Mouse (Mus musculus) kidney, adult 2 months (tissue): ENCODE data around the gene Ms4a3. TPM values are rescaled to one million over a fixed set of nuclear protein-coding genes. Genes with fewer than 3 reads are reported as not detected.

ENCODE experiments used
- DNase-seq: peaks from one replicate; pipeline ENCODE4 v3.0.0; 2021
- H3K27ac ChIP-seq: fragments of 200-500 bp; 2 replicates; pipeline ENCODE4 v1.5.1; 2012; ENCODE audit warnings: low read depth, low read length, control low read depth, inconsistent platforms; ENCODE audit not compliant: insufficient read depth
- H3K27me3 ChIP-seq: fragments of 200-500 bp; replicated peaks from 2 replicates; pipeline ENCODE4 v1.6.1; 2012; ENCODE audit warnings: mild to moderate bottlenecking, moderate library complexity, low read length, inconsistent platforms; ENCODE audit not compliant: control insufficient read depth, insufficient read depth
- H3K36me3 ChIP-seq: fragments of 200-500 bp; 2 replicates; pipeline ENCODE4 v1.6.1; 2012; ENCODE audit warnings: mild to moderate bottlenecking, moderate library complexity, low read length, inconsistent platforms; ENCODE audit not compliant: control insufficient read depth, insufficient read depth
- H3K4me1 ChIP-seq: fragments of 200-500 bp; 2 replicates; pipeline ENCODE4 v1.6.1; 2011; ENCODE audit warnings: low read length; ENCODE audit not compliant: control insufficient read depth, insufficient read depth
- H3K4me3 ChIP-seq: fragments of 200-500 bp; 2 replicates; pipeline ENCODE4 v1.5.1; 2011; ENCODE audit warnings: mild to moderate bottlenecking, low read depth, low read length, control low read depth; ENCODE audit not compliant: insufficient read depth
- CTCF ChIP-seq: fragments of 200-500 bp; conservative IDR thresholded peaks from 2 replicates; pipeline ENCODE4 v1.5.1; 2011; ENCODE audit warnings: low read depth, mild to moderate bottlenecking, control low read depth, low read length, moderate library complexity, mixed read lengths; ENCODE audit not compliant: insufficient read depth, insufficient read length
- POLR2A ChIP-seq: fragments of 200-500 bp; IDR thresholded peaks from one replicate; pipeline ENCODE4 v1.6.1; 2011; ENCODE audit warnings: low read depth, low read length, control low read depth
- WGBS: fragments of 180-500 bp; shearing (Covaris S2); methylation state at CpG from one replicate; pipeline ENCODE4 v1.1.7; 2018; 5-methylcytosine and 5-hydroxymethylcytosine counted together
- polyA plus RNA-seq: library from polyadenylated mRNA; depleted of rRNA; stranded (reverse); fragments of >200 nt; gene quantifications from 2 replicates; pipeline ENCODE4 v1.2.3, GENCODE M21; 2012

The Ms4a3 gene
- polyA plus RNA-seq, 1 experiment, result not detected

DNA sequence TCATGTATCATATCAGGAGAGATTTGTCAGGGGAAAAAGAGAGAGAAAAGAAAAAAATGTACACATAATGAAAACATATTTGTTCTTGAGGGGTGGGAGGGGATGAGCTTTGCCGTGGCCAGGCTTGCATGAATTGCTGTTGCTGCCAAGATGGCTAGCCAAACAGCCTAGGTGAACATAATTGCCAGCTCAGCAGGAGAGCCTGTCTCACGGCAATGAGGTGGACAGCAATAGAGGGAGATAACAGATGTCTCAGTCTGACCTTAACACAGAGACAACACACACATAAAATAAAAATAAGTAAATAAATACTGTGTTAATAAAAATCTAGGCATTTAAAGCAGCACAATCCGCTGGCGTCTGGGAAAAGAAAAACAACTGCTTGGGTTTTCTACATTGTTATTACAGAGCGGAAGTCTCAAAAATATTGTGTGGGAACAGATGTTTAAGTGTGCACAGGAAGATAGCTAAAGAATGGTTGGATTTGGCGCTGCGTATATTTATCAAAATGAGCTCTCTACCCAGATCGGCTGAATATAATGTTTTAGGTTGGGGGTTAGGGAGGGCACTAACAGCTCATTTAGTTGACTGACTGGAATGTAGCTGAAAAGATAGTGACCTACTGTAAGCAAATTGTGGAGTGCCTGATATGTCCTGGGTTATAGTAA is 26.7 kb downstream of the Ms4a3 start:
- no peak for TF ChIP-seq POLR2A
- TF ChIP-seq CTCF, result no peak

GRCm38 (mm10) chr19:11613084-11613483 is 27.6 kb downstream of the Ms4a3 start:
- H3K27ac ChIP-seq, result no peak overlapping the region
- H3K36me3 ChIP-seq, result no peaks in the 10 kb centered on the region
- TF ChIP-seq POLR2A (no peak), CTCF (no peak)
- H3K27me3 ChIP-seq, result no peaks in the 10 kb centered on the region
- H3K4me3 ChIP-seq, result no peak overlapping the region
- WGBS, result 82% methylated on average over 1 of the region's 1 CpGs
- no peaks in the 10 kb centered on the region for H3K4me1 ChIP-seq
- no peak for DNase-seq

More for the DNA sequence above, 26.7 kb downstream of the Ms4a3 start:
- Histone ChIP-seq H3K27ac (no peak overlapping the region), H3K4me3 (no peak overlapping the region), H3K4me1 (no peaks in the 10 kb centered on the region), H3K27me3 (no peaks in the 10 kb centered on the region), H3K36me3 (no peaks in the 10 kb centered on the region)
- WGBS, result 69% methylated on average over 8 of the region's 8 CpGs
- no peak for DNase-seq

GRCm38 (mm10) chr19:11612293-11612692 is 28.4 kb downstream of the Ms4a3 start:
- no peaks in the 10 kb centered on the region for H3K36me3 ChIP-seq
- no peak overlapping the region for H3K4me3 ChIP-seq
- no peak overlapping the region for H3K27ac ChIP-seq
- WGBS, result 39% methylated on average over 2 of the region's 2 CpGs
- no peak for TF ChIP-seq CTCF
- no peaks in the 10 kb centered on the region for H3K4me1 ChIP-seq
- no peak for DNase-seq
- no peaks in the 10 kb centered on the region for H3K27me3 ChIP-seq

DNA sequence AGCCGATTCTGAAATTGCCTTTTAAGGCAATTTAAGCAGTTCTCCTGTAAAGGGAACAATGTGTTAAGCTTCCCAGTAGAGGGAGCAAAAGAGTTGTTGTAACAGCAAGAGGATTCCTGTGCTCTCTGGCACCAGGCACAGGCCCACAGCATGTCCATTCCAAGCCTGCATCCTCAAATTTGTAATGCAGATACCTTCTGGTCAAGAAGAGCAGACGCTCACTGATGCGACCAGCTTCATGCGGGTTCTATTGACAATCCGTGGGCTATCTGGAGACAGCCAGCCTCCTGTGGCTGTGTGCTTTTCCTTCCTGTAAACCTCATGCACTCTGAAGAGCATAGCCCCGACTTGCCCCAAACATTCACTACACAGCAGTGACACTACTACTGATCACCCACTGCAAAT is 29.1 kb downstream of the Ms4a3 start:
- TF ChIP-seq POLR2A (no peak), CTCF (peak; percentile 53)
- peak; percentile 38 for DNase-seq
- Histone ChIP-seq H3K27ac (no peak overlapping the region), H3K4me3 (no peak overlapping the region), H3K4me1 (no peaks in the 10 kb centered on the region), H3K36me3 (no peaks in the 10 kb centered on the region), H3K27me3 (no peaks in the 10 kb centered on the region)
- 7% methylated on average over 6 of the region's 6 CpGs for WGBS

- TF ChIP-seq POLR2A, result no peak
- TF ChIP-seq CTCF, result peak; percentile 53
- DNase-seq, result peak; percentile 15
- H3K27me3 ChIP-seq, result no peaks in the 10 kb centered on the region
- no peaks in the 10 kb centered on the region for H3K4me1 ChIP-seq
- H3K27ac ChIP-seq, result no peak overlapping the region
- H3K4me3 ChIP-seq, result no peak overlapping the region
- 10% methylated on average over 1 of the region's 1 CpGs for WGBS
- no peaks in the 10 kb centered on the region for H3K36me3 ChIP-seq
These were observed 32.5 kb downstream of the Ms4a3 start for GRCm38 (mm10) chr19:11608172-11608571.

DNA sequence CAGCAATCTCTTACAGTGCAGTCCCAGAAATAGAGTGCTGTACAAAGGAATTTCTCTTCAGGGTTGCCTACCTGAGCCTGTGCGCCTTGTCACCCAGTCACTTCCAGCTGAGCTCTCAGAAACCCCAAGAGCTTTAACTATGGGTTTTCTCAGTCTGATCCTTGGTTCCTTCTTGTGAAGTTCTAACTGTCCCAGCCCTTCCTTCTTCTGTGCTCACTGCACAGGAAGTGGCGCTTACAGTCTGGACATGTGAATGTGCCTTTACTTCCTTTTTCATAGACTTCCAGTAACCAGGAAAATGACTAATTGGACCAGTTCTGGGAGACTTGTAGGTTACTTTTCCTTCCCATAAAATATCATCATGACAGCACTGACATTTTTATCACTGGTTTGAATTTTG is 36.0 kb downstream of the Ms4a3 start, which contains the start of gene Ms4a6d:
Gene Ms4a6d (minus strand): TSS at position 247 of the 400 bp plus-strand sequence.
- TF ChIP-seq CTCF (no peak), POLR2A (no peak)
- Histone ChIP-seq H3K27me3 (no peaks in the 10 kb centered on the region), H3K36me3 (no peaks in the 10 kb centered on the region), H3K4me1 (no peaks in the 10 kb centered on the region), H3K27ac (no peak within 1 kb of the TSS), H3K4me3 (no peak within 1 kb of the TSS)
- 94% methylated on average over 2 of the region's 2 CpGs for WGBS
- no peak for DNase-seq

- Histone ChIP-seq H3K4me3 (no peak overlapping the region), H3K36me3 (no peaks in the 10 kb centered on the region), H3K27me3 (no peaks in the 10 kb centered on the region), H3K27ac (no peak overlapping the region), H3K4me1 (no peaks in the 10 kb centered on the region)
- TF ChIP-seq CTCF (peak; percentile 53), POLR2A (no peak)
- 85% methylated on average over 2 of the region's 2 CpGs for WGBS
- DNase-seq, result no peak
These were observed 38.6 kb downstream of the Ms4a3 start for GRCm38 (mm10) chr19:11602026-11602425.
